Mouse (Mus musculus): ENCODE results near the gene Tiam2.

The Tiam2 gene

DNA sequence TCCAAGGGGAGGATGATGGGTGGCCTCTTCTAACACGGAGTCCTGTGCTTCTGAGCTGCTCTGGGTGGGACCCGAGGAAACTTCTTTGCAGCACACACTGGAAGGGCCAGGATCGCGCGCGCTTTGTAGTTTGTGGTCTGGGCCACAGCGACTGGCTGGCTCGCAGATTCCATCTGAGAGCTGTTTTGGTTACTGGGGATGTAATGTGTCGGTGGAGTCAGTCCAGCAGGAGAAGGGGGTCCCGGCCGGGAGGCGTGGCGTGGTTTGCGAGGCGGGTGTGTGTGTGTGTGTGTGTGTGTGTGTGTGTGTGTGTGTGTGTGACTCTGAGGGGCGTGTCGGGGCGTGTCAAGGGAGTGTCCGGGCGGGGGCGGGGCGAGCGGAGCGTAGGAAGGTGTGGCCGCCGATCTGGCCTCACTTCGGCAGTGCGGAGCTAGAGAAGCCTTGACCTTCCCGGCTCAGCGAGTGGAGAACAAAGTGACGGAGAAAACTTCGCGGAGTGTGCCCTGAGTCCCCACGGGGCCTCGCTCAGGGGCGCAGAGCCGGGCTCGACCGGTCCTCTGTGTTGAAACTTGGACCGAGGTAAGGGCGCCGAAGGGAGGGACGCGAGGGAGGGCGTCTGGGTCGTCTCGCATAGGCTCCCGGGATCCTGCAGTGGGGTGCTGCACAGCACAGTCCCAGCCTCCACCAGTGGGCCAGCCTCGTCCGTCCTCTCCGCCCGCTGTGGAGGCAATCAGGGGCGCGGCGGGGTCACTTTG lies at the start of gene Tiam2:
TSS of gene Tiam2 (plus strand) at position 426 of the 755 bp plus-strand sequence.
- DNase-seq (ENCODE audit: low spot score in 2 of 2), result no peak

- DNase-seq (ENCODE audit: low spot score in 2 of 2), result no peak
These were observed 46.1 kb upstream of the Tiam2 start for GRCm38 (mm10) chr17:3280321-3280720.

DNA sequence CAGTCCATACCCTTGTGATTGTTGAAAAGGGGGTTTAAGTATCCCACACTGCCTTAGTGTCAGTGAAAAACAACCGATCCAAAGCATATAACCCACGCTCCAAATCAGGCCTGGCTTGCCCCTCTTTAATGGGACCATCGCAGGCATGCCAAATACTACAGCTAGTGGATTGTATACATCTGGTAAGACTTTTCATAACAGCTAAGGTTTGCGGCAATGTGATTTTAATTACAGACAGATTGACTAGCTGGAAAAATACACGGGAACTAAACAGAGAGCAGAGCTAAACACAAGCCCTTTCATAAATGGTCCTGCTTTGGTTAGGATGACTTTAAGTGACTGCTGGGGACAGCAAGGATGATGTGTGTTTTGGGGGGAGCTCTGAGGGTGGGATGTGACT lies 44.4 kb upstream of the Tiam2 start:
- no peak for DNase-seq (ENCODE audit: low spot score in 2 of 2)

- DNase-seq (ENCODE audit: low spot score in 2 of 2), result no peak
These were observed 41.2 kb upstream of the Tiam2 start for GRCm38 (mm10) chr17:3285030-3285671.

DNA sequence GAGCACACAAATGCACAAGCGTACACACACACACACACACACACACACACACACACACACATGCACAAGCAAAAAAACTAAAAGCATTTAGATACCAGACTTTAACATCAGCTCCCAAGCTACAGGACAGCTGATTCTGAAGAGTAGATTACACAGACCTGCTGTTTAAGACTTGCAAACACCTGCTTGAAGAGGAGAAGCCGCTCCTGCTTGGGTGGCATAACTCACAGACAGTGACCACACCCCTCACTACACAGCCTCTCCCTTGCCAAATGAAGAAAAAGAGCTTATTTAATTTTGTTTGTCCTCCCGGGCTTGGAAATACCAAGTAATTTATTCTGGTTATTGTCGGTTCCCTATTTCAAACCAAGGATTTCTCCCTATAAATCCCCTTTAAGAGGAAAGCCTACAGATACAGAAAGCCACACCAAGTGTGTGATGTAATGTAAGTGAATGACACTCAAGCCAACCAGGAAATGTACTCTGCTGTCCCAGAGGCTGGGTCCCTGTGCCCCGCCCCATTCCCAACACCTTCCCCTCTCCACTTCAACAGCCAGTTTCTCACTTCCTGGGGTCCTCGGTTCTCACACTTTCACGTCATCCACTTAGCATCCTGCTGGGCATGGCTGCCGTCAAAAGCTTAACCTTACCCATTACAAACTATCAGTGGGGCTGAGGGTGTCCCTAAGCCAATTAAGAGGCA lies 40.1 kb upstream of the Tiam2 start:
- DNase-seq (ENCODE audit: low spot score in 2 of 2), result no peak

- peak; percentile 65 to 66 for DNase-seq (ENCODE audit: low spot score in 2 of 2)
These were observed 38.0 kb upstream of the Tiam2 start for GRCm38 (mm10) chr17:3288341-3288740.

GRCm38 (mm10) chr17:3295097-3295496 lies 31.3 kb upstream of the Tiam2 start:
- no peak for DNase-seq (ENCODE audit: low spot score in 2 of 2)

- DNase-seq (ENCODE audit: low spot score in 2 of 2), result no peak
These were observed 26.9 kb upstream of the Tiam2 start for GRCm38 (mm10) chr17:3299487-3299886.

GRCm38 (mm10) chr17:3305926-3306325 lies 20.4 kb upstream of the Tiam2 start:
- DNase-seq (ENCODE audit: low spot score in 2 of 2), result no peak

GRCm38 (mm10) chr17:3313711-3314624 lies 12.4 kb upstream of the Tiam2 start:
- peak; percentile 31 to 61 for DNase-seq (ENCODE audit: low spot score in 2 of 2)

DNA sequence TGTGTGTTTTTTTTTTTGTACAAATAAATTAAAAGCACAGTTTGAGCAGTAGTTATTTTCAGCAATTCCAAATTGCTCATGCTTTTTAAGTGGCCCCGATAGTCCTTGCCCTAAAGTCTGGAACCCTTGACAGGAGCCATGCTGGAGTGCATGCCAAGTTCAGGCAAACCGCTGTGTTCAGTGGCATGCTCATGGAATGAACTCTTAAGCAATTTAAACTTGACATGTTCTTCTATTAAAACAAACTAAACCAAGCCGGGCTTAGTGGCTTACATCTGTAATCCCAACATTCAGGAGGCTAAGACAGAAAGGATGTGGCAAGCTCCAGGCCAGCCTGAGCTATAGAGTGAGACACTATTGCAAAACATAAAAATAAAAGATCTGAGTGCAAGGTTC lies 11.8 kb upstream of the Tiam2 start:
- DNase-seq (ENCODE audit: low spot score in 2 of 2), result no peak

- DNase-seq (ENCODE audit: low spot score in 2 of 2), result no peak
These were observed 10.8 kb upstream of the Tiam2 start for GRCm38 (mm10) chr17:3315581-3315980.

DNA sequence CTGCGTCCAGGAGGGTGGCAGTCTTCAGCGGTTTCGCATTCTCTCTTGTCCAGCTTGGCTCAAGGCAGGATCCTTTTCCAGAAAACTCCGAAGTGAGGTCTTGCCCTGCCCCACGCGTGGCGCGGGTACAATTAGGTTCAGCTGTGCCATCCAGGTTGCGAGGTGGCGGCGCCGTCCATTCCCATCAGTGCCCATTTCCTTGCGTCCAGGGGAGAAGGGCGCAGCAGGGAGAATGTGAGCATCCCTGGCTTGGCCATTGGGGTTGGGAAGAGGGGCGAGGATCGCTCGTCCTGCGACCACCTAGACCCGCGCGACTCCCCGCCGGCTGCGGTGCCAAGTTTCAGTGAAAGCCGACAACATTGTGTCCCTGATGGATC lies 518 bp downstream of the Tiam2 start:
- no peak for DNase-seq (ENCODE audit: low spot score in 2 of 2)

- DNase-seq (ENCODE audit: low spot score in 2 of 2), result no peak
These were observed 962 bp downstream of the Tiam2 start for GRCm38 (mm10) chr17:3327335-3327734.

DNA sequence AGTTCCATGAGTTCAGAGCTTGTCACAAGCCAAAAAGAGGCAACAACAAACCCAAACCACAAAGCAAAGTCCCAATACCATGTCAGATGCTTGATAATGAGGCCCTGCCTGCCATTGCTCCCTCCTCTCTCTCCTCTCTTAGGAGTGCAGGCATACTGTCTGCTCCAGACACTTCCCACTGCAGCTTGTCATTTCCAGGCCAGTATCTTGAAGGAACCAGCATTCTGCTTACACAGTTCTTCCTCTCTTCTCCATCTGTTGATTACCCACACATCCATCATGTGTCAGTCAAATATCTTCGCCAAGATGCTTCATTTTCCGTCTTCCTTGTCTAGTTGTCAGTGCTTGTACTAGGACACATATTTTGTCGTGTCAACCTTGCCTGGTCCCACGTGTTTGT lies 2.4 kb downstream of the Tiam2 start:
- no peak for DNase-seq (ENCODE audit: low spot score in 2 of 2)

- no peak for DNase-seq (ENCODE audit: low spot score in 2 of 2)
These were observed 3.1 kb downstream of the Tiam2 start for GRCm38 (mm10) chr17:3329429-3329828.

- DNase-seq (ENCODE audit: low spot score in 2 of 2), result no peak
These were observed 5.5 kb downstream of the Tiam2 start for GRCm38 (mm10) chr17:3331721-3332461.

DNA sequence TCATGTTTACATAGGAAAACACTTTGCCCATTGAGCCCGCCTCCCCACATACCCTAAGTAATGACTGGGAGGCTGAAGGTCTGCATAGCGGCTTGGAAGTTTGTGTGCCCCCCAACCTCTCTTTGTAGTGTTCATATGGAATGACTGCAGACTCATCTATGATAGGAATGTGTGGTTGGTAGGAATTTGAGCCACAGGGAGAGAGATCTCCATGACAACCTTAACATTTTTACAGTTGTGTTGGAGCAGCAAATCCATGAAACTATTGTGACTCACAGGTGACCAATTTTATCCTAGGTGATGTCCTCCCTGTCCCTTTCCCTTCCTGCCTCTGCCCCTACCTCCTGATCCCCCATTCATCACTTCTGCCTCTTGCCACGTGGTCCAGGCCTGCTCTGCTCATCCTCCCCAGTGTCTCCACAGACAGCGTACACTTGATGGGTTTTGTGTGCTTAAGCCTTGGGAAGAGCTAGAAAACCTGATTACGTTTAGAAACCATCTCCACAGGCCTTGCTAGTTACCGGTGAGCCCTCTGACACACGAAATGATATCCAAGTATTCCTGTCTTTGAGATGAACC lies 9.9 kb downstream of the Tiam2 start:
- DNase-seq (ENCODE audit: low spot score in 2 of 2), result no peak

DNA sequence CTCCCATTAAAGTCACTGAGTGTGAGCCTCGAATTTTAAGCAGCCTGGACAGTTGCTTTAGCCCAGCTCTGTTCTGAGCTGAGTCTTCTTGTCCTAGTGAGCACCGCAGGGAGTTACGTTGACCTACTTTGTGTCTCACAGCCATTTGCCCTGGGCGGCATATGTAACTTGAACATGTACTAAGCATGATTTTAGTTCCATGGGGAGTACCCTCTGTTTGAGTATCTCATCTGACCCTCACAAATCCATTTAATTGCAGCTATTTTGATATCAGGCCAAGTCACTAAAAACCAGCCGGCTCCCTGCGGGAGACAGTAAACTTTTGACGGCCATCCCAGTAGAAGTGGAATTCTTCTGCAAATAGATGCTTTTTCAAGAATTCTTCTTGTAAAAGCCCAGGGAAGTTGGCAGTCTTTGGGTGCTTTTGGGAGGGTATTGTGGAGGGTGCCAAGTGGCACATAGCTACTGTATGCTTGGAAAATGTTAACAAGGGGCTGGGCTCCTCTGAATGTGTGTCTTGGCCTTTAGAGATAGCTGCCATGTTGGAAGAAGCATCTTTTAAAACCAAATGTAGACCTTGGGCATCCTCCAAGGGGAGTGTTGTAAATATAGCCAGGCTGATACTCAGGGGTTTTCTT lies 10.6 kb downstream of the Tiam2 start:
- no peak for DNase-seq (ENCODE audit: low spot score in 2 of 2)

DNA sequence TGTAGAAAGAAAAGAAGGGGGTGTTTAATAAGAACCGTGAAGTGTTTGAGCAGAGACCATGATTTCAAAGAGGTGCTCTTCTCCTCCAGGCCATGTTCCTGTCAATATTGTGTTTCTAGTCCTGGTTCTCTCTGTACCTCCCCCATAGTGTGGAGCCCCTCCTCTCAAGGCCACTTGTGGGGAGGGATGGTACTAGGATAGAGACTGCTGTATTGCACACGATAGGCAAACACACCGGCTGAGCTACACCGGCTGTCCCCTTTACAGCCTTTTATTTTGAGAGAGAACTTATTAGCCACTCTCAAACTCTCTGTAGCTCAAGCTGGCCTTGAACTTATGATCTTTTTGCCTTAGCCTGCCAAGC lies 11.1 kb downstream of the Tiam2 start:
- DNase-seq (ENCODE audit: low spot score in 2 of 2), result no peak

Measured in frontal cortex, postnatal 25 days (tissue).